Mouse (Mus musculus): ENCODE measurements around the gene Gm28729. TPM values are rescaled to one million over a fixed set of nuclear protein-coding genes. Genes with fewer than 3 reads are reported as not detected.

Gene Gm28729
- polyA plus RNA-seq, 1 experiment from 2014 or later, result not detected

DNA sequence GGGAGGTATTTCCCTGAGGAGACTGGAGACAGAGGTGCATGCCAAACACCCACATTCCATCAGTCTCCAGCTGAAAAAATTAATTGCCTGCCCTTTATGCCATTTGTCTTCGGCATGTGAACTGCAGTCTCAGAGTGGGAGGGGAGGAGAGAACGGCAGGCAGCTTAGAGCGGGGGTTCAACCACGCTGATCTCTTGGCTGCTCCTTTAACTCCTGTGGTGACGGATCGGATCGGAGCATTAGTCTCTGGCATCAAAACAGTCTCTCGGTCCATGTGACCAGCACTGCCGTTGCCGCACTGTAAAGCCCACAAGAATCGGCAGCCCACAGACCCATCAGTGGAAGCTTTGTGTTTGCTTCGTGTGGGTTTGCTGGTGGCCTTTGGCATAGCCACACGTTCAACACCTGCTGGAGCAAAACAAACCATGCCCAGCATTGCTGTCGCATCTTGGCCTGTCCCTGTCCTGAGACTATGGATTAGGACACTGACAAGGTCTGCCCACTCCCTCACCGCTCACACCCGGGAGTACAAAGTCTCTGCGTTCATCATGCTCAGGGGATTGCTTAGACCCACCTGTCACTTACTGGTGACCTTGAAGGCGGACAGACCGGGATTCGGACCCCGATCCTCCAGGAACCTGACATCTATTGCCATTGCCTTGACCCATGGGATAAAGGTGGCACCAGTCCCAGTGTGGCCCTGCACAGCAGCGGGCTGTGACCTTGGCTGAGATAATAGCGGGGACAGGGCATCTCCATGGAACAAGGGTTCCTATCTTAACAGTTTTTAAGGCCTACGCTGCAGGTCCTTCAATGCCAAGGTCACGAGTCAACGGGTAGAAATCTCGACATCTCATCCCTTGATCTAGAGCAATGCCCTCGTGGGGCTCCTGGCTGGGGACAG is 87.9 kb downstream of the Gm28729 start:
- Histone ChIP-seq H3K9me3 (replicated peaks; ENCODE audit: control insufficient read depth, low read length) (no peaks in the 10 kb centered on the region), H3K4me2 (ENCODE audit: low read depth, low read length) (peak overlapping the region; percentile 90), H3K27ac (ENCODE audit: low read length) (peak overlapping the region; percentile 83), H3K4me3 (replicated peaks; ENCODE audit: low read length) (peak overlapping the region; percentile 57), H3K27me3 (ENCODE audit: control insufficient read depth, insufficient read depth, low read length) (no peaks in the 10 kb centered on the region), H3K4me1 (ENCODE audit: control insufficient read depth, insufficient read depth, low read length) (peaks cover 19% of the 10 kb centered on the region), H3K36me3 (ENCODE audit: control insufficient read depth, insufficient read depth, low read length) (no peaks in the 10 kb centered on the region), H3K9ac (ENCODE audit: low read length) (peak overlapping the region; percentile 80)
- ATAC-seq (ENCODE audit: insufficient read depth, low FRiP score), result 0 out of 2 replicates have a peak, but pooled peaks have one; percentile 6
- WGBS, result 16% methylated on average over 28 of the region's 28 CpGs

Other genes with a start within 250 kb of the Gm28729 start
- gene Atp1b3, start 160.8 kb downstream of the Gm28729 start, polyA plus RNA-seq (2015; fragmentation: Nextera tagmentation; extraction: Ambion mirVana), result 165 and 167 TPM in 2 replicates
- 180 TPM in 2 replicates for gene Rnf7, start 46.6 kb downstream of the Gm28729 start, polyA plus RNA-seq (2015; fragmentation: Nextera tagmentation; extraction: Ambion mirVana)
- gene Rasa2, start 106.4 kb upstream of the Gm28729 start, polyA plus RNA-seq (2015; fragmentation: Nextera tagmentation; extraction: Ambion mirVana), result 16.5 and 19.0 TPM in 2 replicates
- 19.4 and 21.2 TPM in 2 replicates for gene Zbtb38, start 227.6 kb upstream of the Gm28729 start, polyA plus RNA-seq (2015; fragmentation: Nextera tagmentation; extraction: Ambion mirVana)

All from stomach, embryonic 16.5 days (tissue).